Mouse (Mus musculus): ENCODE measurements around the gene Pde6g. TPM values are rescaled to one million over a fixed set of nuclear protein-coding genes. Genes with fewer than 3 reads are reported as not detected.
A peak's percentile ranks its signal among the peaks of the same experiment; 100 is the strongest.

Pde6g gene
- total and polyA plus RNA-seq, 3 experiments, result 0.23 to 1.7 (median 0.33) TPM

- Histone ChIP-seq H3K4me1 (ENCODE audit: insufficient read depth, low read depth, low read length) (peaks cover 73% of the 10 kb centered on the region), H3K4me3 (ENCODE audit: low read depth, low read length) (peak within 1 kb of the TSS; percentile 88), H3K9me3 (replicated peaks) (no peaks in the 10 kb centered on the region), H3K27me3 (ENCODE audit: insufficient read depth, low read length) (no peaks in the 10 kb centered on the region), H3K36me3 (replicated peaks) (peaks cover 84% of the 10 kb centered on the region)
- peak; percentile 66 for DNase-seq (ENCODE audit: low spot score)
- peak; percentile 52; the same call in 1 of the 2 replicates for ATAC-seq (ENCODE audit: extremely low read depth, insufficient number of reproducible peaks, low FRiP score, poor library complexity, severe bottlenecking)
- TF ChIP-seq GATA2 (IDR thresholded peaks at IDR 0.05; ENCODE audit: borderline replicate concordance, low read depth, low read length), result no peak
- 0 out of 2 replicates have a peak, but pooled peaks have one; percentile 53 for TF ChIP-seq POLR2AphosphoS5 (IDR thresholded peaks at IDR 0.05; ENCODE audit: insufficient replicate concordance, low read depth, low read length)
- TF ChIP-seq CTCF (IDR thresholded peaks at IDR 0.05; ENCODE audit: low read depth, low read length), result no peak
Measured at GRCm38 (mm10) chr11:120491317-120492023, 38.2 kb upstream of the Pde6g start, which contains the start of gene Slc25a10. Gene Slc25a10, plus strand, starts transcription at chr11:120491840.

- ATAC-seq (ENCODE audit: extremely low read depth, insufficient number of reproducible peaks, low FRiP score, poor library complexity, severe bottlenecking) (no peak), DNase-seq (ENCODE audit: low spot score) (no peak)
- H3K27me3 ChIP-seq (ENCODE audit: insufficient read depth, low read length), result no peaks in the 10 kb centered on the region
- no peaks in the 10 kb centered on the region for H3K9me3 ChIP-seq (replicated peaks)
- H3K4me1 ChIP-seq (ENCODE audit: insufficient read depth, low read depth, low read length), result peaks cover 82% of the 10 kb centered on the region
- H3K36me3 ChIP-seq (replicated peaks), result peaks cover 84% of the 10 kb centered on the region
- TF ChIP-seq GATA1 (IDR thresholded peaks at IDR 0.05; ENCODE audit: borderline replicate concordance, low read length), result no peak
- no peak for TF ChIP-seq GATA2 (IDR thresholded peaks at IDR 0.05; ENCODE audit: borderline replicate concordance, low read depth, low read length)
- TF ChIP-seq CTCF (IDR thresholded peaks at IDR 0.05; ENCODE audit: low read depth, low read length), result no peak
- TF ChIP-seq TAL1 (conservative IDR thresholded peaks at IDR 0.05; ENCODE audit: low read depth, low read length), result no peak
- no peak; the same call in 1 of the 2 replicates for TF ChIP-seq POLR2AphosphoS5 (IDR thresholded peaks at IDR 0.05; ENCODE audit: insufficient replicate concordance, low read depth, low read length)
- H3K4me3 ChIP-seq (ENCODE audit: low read depth, low read length), result no peak overlapping the region; the same call in 1 of the 2 replicates
Measured at GRCm38 (mm10) chr11:120490291-120491046, 37.2 kb upstream of the Pde6g start.

GRCm38 (mm10) chr11:120489054-120489761 lies 35.9 kb upstream of the Pde6g start:
- H3K36me3 ChIP-seq (replicated peaks), result peaks cover 73% of the 10 kb centered on the region

GRCm38 (mm10) chr11:120488516-120488915 lies 35.2 kb upstream of the Pde6g start:
- no peak for TF ChIP-seq CTCF (IDR thresholded peaks at IDR 0.05; ENCODE audit: low read depth, low read length)
- no peak for TF ChIP-seq TAL1 (conservative IDR thresholded peaks at IDR 0.05; ENCODE audit: low read depth, low read length)
- TF ChIP-seq POLR2AphosphoS5 (IDR thresholded peaks at IDR 0.05; ENCODE audit: insufficient replicate concordance, low read depth, low read length), result no peak
- no peak for TF ChIP-seq GATA1 (IDR thresholded peaks at IDR 0.05; ENCODE audit: borderline replicate concordance, low read length)
- no peak for TF ChIP-seq GATA2 (IDR thresholded peaks at IDR 0.05; ENCODE audit: borderline replicate concordance, low read depth, low read length)
- Histone ChIP-seq H3K9me3 (replicated peaks) (no peaks in the 10 kb centered on the region), H3K27me3 (ENCODE audit: insufficient read depth, low read length) (no peaks in the 10 kb centered on the region), H3K4me1 (ENCODE audit: insufficient read depth, low read depth, low read length) (peaks cover 83% of the 10 kb centered on the region), H3K4me3 (ENCODE audit: low read depth, low read length) (no peak overlapping the region), H3K36me3 (replicated peaks) (peaks cover 72% of the 10 kb centered on the region)
- ATAC-seq (ENCODE audit: extremely low read depth, insufficient number of reproducible peaks, low FRiP score, poor library complexity, severe bottlenecking), result no peak
- no peak for DNase-seq (ENCODE audit: low spot score)

More at GRCm38 (mm10) chr11:120489054-120489761, 35.9 kb upstream of the Pde6g start:
- DNase-seq (ENCODE audit: low spot score), result peak; percentile 47
- H3K4me1 ChIP-seq (ENCODE audit: insufficient read depth, low read depth, low read length), result peaks cover 82% of the 10 kb centered on the region
- ATAC-seq (ENCODE audit: extremely low read depth, insufficient number of reproducible peaks, low FRiP score, poor library complexity, severe bottlenecking), result peak; percentile 24
- TF ChIP-seq TAL1 (conservative IDR thresholded peaks at IDR 0.05; ENCODE audit: low read depth, low read length) (no peak), GATA2 (IDR thresholded peaks at IDR 0.05; ENCODE audit: borderline replicate concordance, low read depth, low read length) (no peak), CTCF (IDR thresholded peaks at IDR 0.05; ENCODE audit: low read depth, low read length) (peak; percentile 94), POLR2AphosphoS5 (IDR thresholded peaks at IDR 0.05; ENCODE audit: insufficient replicate concordance, low read depth, low read length) (0 out of 2 replicates have a peak, but pooled peaks have one; percentile 58), GATA1 (IDR thresholded peaks at IDR 0.05; ENCODE audit: borderline replicate concordance, low read length) (no peak)
- H3K4me3 ChIP-seq (ENCODE audit: low read depth, low read length), result peak overlapping the region; percentile 36; the same call in 1 of the 2 replicates
- H3K27me3 ChIP-seq (ENCODE audit: insufficient read depth, low read length), result no peaks in the 10 kb centered on the region
- no peaks in the 10 kb centered on the region for H3K9me3 ChIP-seq (replicated peaks)

GRCm38 (mm10) chr11:120485251-120485650 lies 32.0 kb upstream of the Pde6g start:
- no peak for DNase-seq (ENCODE audit: low spot score)
- no peak for ATAC-seq (ENCODE audit: extremely low read depth, insufficient number of reproducible peaks, low FRiP score, poor library complexity, severe bottlenecking)
- H3K4me3 ChIP-seq (ENCODE audit: low read depth, low read length), result peak overlapping the region; percentile 97
- no peaks in the 10 kb centered on the region for H3K27me3 ChIP-seq (ENCODE audit: insufficient read depth, low read length)
- peaks cover 67% of the 10 kb centered on the region for H3K4me1 ChIP-seq (ENCODE audit: insufficient read depth, low read depth, low read length)
- H3K9me3 ChIP-seq (replicated peaks), result no peaks in the 10 kb centered on the region
- H3K36me3 ChIP-seq (replicated peaks), result peaks cover 86% of the 10 kb centered on the region
- TF ChIP-seq GATA1 (IDR thresholded peaks at IDR 0.05; ENCODE audit: borderline replicate concordance, low read length), result no peak
- no peak for TF ChIP-seq TAL1 (conservative IDR thresholded peaks at IDR 0.05; ENCODE audit: low read depth, low read length)
- no peak for TF ChIP-seq CTCF (IDR thresholded peaks at IDR 0.05; ENCODE audit: low read depth, low read length)
- TF ChIP-seq POLR2AphosphoS5 (IDR thresholded peaks at IDR 0.05; ENCODE audit: insufficient replicate concordance, low read depth, low read length), result no peak
- no peak for TF ChIP-seq GATA2 (IDR thresholded peaks at IDR 0.05; ENCODE audit: borderline replicate concordance, low read depth, low read length)
